Mouse (Mus musculus) limb, embryonic 15.5 days (tissue): ENCODE data around the gene Ltbp3. TPM values are rescaled to one million over a fixed set of nuclear protein-coding genes. Genes with fewer than 3 reads are reported as not detected.

Experiments used
- ATAC-seq: fragments of 200-750 bp; cut with Nextera tagmentation; 2 replicates; pipeline ENCODE4 v1.8.0; 2017; ENCODE audit warnings: low read depth, moderate TSS enrichment; ENCODE audit not compliant: insufficient number of reproducible peaks, low FRiP score, low TSS enrichment
- H3K27ac ChIP-seq: fragments of 300-500 bp; sonication (generic); 2 replicates; pipeline ENCODE4 v1.5.1; 2015; ENCODE audit warnings: moderate library complexity, mild to moderate bottlenecking, inconsistent platforms
- H3K27me3 ChIP-seq: fragments of 300-500 bp; sonication (generic); 2 replicates; pipeline ENCODE4 v1.6.1; 2015; ENCODE audit warnings: inconsistent platforms
- H3K36me3 ChIP-seq: fragments of 300-500 bp; sonication (generic); 2 replicates; pipeline ENCODE4 v1.6.1; 2015; ENCODE audit warnings: inconsistent platforms
- H3K4me1 ChIP-seq: fragments of 300-500 bp; sonication (generic); 2 replicates; pipeline ENCODE4 v1.6.1; 2015; ENCODE audit warnings: inconsistent platforms
- H3K4me2 ChIP-seq: fragments of 300-500 bp; sonication (generic); 2 replicates; pipeline ENCODE4 v1.6.1; 2015; ENCODE audit warnings: mild to moderate bottlenecking, inconsistent platforms
- H3K4me3 ChIP-seq: fragments of 300-500 bp; sonication (generic); 2 replicates; pipeline ENCODE4 v1.5.1; 2015; ENCODE audit warnings: mild to moderate bottlenecking, inconsistent platforms
- H3K9ac ChIP-seq: fragments of 300-500 bp; sonication (generic); 2 replicates; pipeline ENCODE4 v1.6.1; 2015; ENCODE audit warnings: inconsistent platforms
- H3K9me3 ChIP-seq: fragments of 300-500 bp; sonication (generic); 2 replicates; pipeline ENCODE4 v1.6.1; 2016; ENCODE audit warnings: inconsistent platforms
- WGBS: fragments of 180-500 bp; shearing (Covaris S2); methylation state at CpG from one replicate; pipeline ENCODE4 v1.1.7; 2015; 5-methylcytosine and 5-hydroxymethylcytosine counted together
- polyA plus RNA-seq: library from polyadenylated mRNA; unstranded; fragments of >200 nt; fragmentation: Nextera tagmentation; extraction: Ambion mirVana; gene quantifications from 2 replicates; pipeline ENCODE4 v1.2.1, GENCODE M21; 2015

Gene Ltbp3
- polyA plus RNA-seq, 1 experiment from 2014 or later, result 64.3 TPM

GRCm38 (mm10) chr19:5725767-5726515 is 14.8 kb upstream of the Ltbp3 start, which contains the start of gene Ehbp1l1:
Gene Ehbp1l1, minus strand, starts transcription at chr19:5726317.
- ATAC-seq, result no peak
- Histone ChIP-seq H3K36me3 (peaks cover 34% of the 10 kb centered on the region), H3K9me3 (no peaks in the 10 kb centered on the region), H3K4me3 (peak within 1 kb of the TSS; percentile 97), H3K27me3 (no peaks in the 10 kb centered on the region), H3K4me1 (peaks cover 63% of the 10 kb centered on the region), H3K9ac (peak within 1 kb of the TSS; percentile 51), H3K4me2 (peak within 1 kb of the TSS; percentile 78), H3K27ac (peak within 1 kb of the TSS; percentile 82)
- 7% methylated on average over 47 of the region's 49 CpGs for WGBS

GRCm38 (mm10) chr19:5726961-5727578 is 13.6 kb upstream of the Ltbp3 start:
- peak overlapping the region; percentile 82 for H3K27ac ChIP-seq
- H3K36me3 ChIP-seq, result peaks cover 23% of the 10 kb centered on the region
- 65% methylated on average over 15 of the region's 15 CpGs for WGBS
- H3K4me2 ChIP-seq, result peak overlapping the region; percentile 78
- no peaks in the 10 kb centered on the region for H3K27me3 ChIP-seq
- ATAC-seq, result no peak
- no peaks in the 10 kb centered on the region for H3K9me3 ChIP-seq
- H3K4me3 ChIP-seq, result peak overlapping the region; percentile 97
- H3K9ac ChIP-seq, result peak overlapping the region; percentile 1; the same call in 1 of the 2 replicates
- H3K4me1 ChIP-seq, result peaks cover 72% of the 10 kb centered on the region

- Histone ChIP-seq H3K36me3 (peaks cover 17% of the 10 kb centered on the region), H3K9me3 (no peaks in the 10 kb centered on the region), H3K4me2 (peak overlapping the region; percentile 78), H3K4me1 (peaks cover 72% of the 10 kb centered on the region), H3K27ac (peak overlapping the region; percentile 82), H3K27me3 (no peaks in the 10 kb centered on the region), H3K9ac (peak overlapping the region; percentile 99; the same call in 1 of the 2 replicates), H3K4me3 (peak overlapping the region; percentile 97)
- 2% methylated on average over 14 of the region's 14 CpGs for WGBS
- no peak for ATAC-seq
Observed at GRCm38 (mm10) chr19:5727701-5728100, 13.0 kb upstream of the Ltbp3 start.

GRCm38 (mm10) chr19:5728631-5729443 is 11.9 kb upstream of the Ltbp3 start:
- 5% methylated on average over 37 of the region's 37 CpGs for WGBS
- H3K4me3 ChIP-seq, result peak overlapping the region; percentile 97
- no peaks in the 10 kb centered on the region for H3K9me3 ChIP-seq
- H3K4me2 ChIP-seq, result peak overlapping the region; percentile 78
- peaks cover 71% of the 10 kb centered on the region for H3K4me1 ChIP-seq
- no peaks in the 10 kb centered on the region for H3K27me3 ChIP-seq
- ATAC-seq, result peak; percentile 3; the same call in 1 of the 2 replicates
- peaks cover 8% of the 10 kb centered on the region; the same call in 1 of the 2 replicates for H3K36me3 ChIP-seq
- H3K27ac ChIP-seq, result peak overlapping the region; percentile 93
- peak overlapping the region; percentile 99 for H3K9ac ChIP-seq

- H3K4me3 ChIP-seq, result peak within 1 kb of the TSS; percentile 97
- H3K9me3 ChIP-seq, result no peaks in the 10 kb centered on the region
- no peaks in the 10 kb centered on the region for H3K27me3 ChIP-seq
- H3K4me1 ChIP-seq, result peaks cover 65% of the 10 kb centered on the region
- ATAC-seq, result peak; percentile 70
- peaks cover 4% of the 10 kb centered on the region; the same call in 1 of the 2 replicates for H3K36me3 ChIP-seq
- H3K4me2 ChIP-seq, result peak within 1 kb of the TSS; percentile 78
- H3K9ac ChIP-seq, result peak within 1 kb of the TSS; percentile 99
- H3K27ac ChIP-seq, result peak within 1 kb of the TSS; percentile 93
- under 1% methylated on average over 37 of the region's 37 CpGs for WGBS
Observed at GRCm38 (mm10) chr19:5729444-5729815, 11.3 kb upstream of the Ltbp3 start, which contains the start of gene Fam89b. Gene Fam89b, minus strand, starts transcription at chr19:5729653.

GRCm38 (mm10) chr19:5730314-5731186 is 10.2 kb upstream of the Ltbp3 start:
- Histone ChIP-seq H3K4me3 (peak overlapping the region; percentile 63), H3K4me1 (peaks cover 54% of the 10 kb centered on the region), H3K9ac (peak overlapping the region; percentile 44; the same call in 1 of the 2 replicates), H3K9me3 (no peaks in the 10 kb centered on the region), H3K27me3 (no peaks in the 10 kb centered on the region), H3K4me2 (peak overlapping the region; percentile 85), H3K36me3 (no peaks in the 10 kb centered on the region), H3K27ac (no peak overlapping the region; the same call in 1 of the 2 replicates)
- ATAC-seq, result no peak
- 73% methylated on average over 29 of the region's 29 CpGs for WGBS

- H3K9me3 ChIP-seq, result no peaks in the 10 kb centered on the region
- peak overlapping the region; percentile 44 for H3K9ac ChIP-seq
- H3K36me3 ChIP-seq, result no peaks in the 10 kb centered on the region
- under 1% methylated on average over 47 of the region's 47 CpGs for WGBS
- H3K4me1 ChIP-seq, result peaks cover 45% of the 10 kb centered on the region
- no peaks in the 10 kb centered on the region for H3K27me3 ChIP-seq
- H3K27ac ChIP-seq, result peak overlapping the region; percentile 50
- peak overlapping the region; percentile 85 for H3K4me2 ChIP-seq
- ATAC-seq, result peak; percentile 79
- peak overlapping the region; percentile 63 for H3K4me3 ChIP-seq
Observed at GRCm38 (mm10) chr19:5731264-5731978, 9.3 kb upstream of the Ltbp3 start.

GRCm38 (mm10) chr19:5734325-5734724 is 6.4 kb upstream of the Ltbp3 start:
- Histone ChIP-seq H3K4me1 (peaks cover 25% of the 10 kb centered on the region), H3K27ac (no peak overlapping the region), H3K4me3 (no peak overlapping the region), H3K36me3 (no peaks in the 10 kb centered on the region), H3K27me3 (0 out of 2 replicates have a peak, but pooled peaks cover 3% of the 10 kb centered on the region), H3K9ac (no peak overlapping the region), H3K4me2 (no peak overlapping the region), H3K9me3 (no peaks in the 10 kb centered on the region)
- WGBS, result 78% methylated on average over 9 of the region's 9 CpGs
- no peak for ATAC-seq

- peaks cover 49% of the 10 kb centered on the region for H3K4me1 ChIP-seq
- H3K4me2 ChIP-seq, result no peak overlapping the region
- 61% methylated on average over 2 of the region's 2 CpGs for WGBS
- no peaks in the 10 kb centered on the region for H3K9me3 ChIP-seq
- H3K4me3 ChIP-seq, result no peak overlapping the region
- 0 out of 2 replicates have a peak, but pooled peaks cover 3% of the 10 kb centered on the region for H3K27me3 ChIP-seq
- H3K36me3 ChIP-seq, result no peaks in the 10 kb centered on the region; the same call in 1 of the 2 replicates
- no peak overlapping the region for H3K9ac ChIP-seq
- ATAC-seq, result no peak
- H3K27ac ChIP-seq, result peak overlapping the region; percentile 99; the same call in 1 of the 2 replicates
Observed at GRCm38 (mm10) chr19:5739446-5739845, 1.3 kb upstream of the Ltbp3 start.

GRCm38 (mm10) chr19:5741641-5742240 is 1.0 kb downstream of the Ltbp3 start:
- ATAC-seq, result peak; percentile 77
- H3K9ac ChIP-seq, result peak overlapping the region; percentile 89
- peak overlapping the region; percentile 86 for H3K4me2 ChIP-seq
- H3K27me3 ChIP-seq, result 0 out of 2 replicates have a peak, but pooled peaks cover under 1% of the 10 kb centered on the region
- under 1% methylated on average over 55 of the region's 55 CpGs for WGBS
- H3K9me3 ChIP-seq, result no peaks in the 10 kb centered on the region
- peak overlapping the region; percentile 81 for H3K4me3 ChIP-seq
- H3K36me3 ChIP-seq, result no peaks in the 10 kb centered on the region; the same call in 1 of the 2 replicates
- peaks cover 67% of the 10 kb centered on the region for H3K4me1 ChIP-seq
- peak overlapping the region; percentile 99 for H3K27ac ChIP-seq
